ENCODE assay signal across 12 mouse cellular contexts in genomic region chr1:168169052-168169779, GRCm38 (mm10).
DNase-seq lines count a peak whose midpoint lies in the region; ATAC-seq and TF ChIP-seq lines count a peak whose summit lies in the region.
"Had no signal": no experiment of that assay in that cellular context is flagged by ENCODE, and none has a peak within 500 bp of the region (broad histone marks: within the 10 kb centered on the region; RNA-seq: fewer than 3 reads in every experiment).

No protein-coding gene starts in this region.

- H3K27ac ChIP-seq in lung, embryonic 15.5 days = 0 out of 2 replicates have a peak overlapping the region, but pooled peaks have one; percentile 0
- H3K27ac ChIP-seq in forebrain, embryonic 13.5 days = peak overlapping the region; percentile 51
- peak overlapping the region; percentile 97 for H3K27ac ChIP-seq in olfactory bulb, adult 2 months (ENCODE audit: insufficient read depth, low read depth, low read length)
- H3K27ac ChIP-seq: limb, embryonic 12.5 days had no signal

- no peak for TF ChIP-seq CTCF in olfactory bulb, adult 2 months (IDR thresholded peaks at IDR 0.05; ENCODE audit: insufficient read depth, low read depth, low read length)

- no peak for ATAC-seq in lung, embryonic 15.5 days (ENCODE audit: borderline replicate concordance, extremely low read depth, low FRiP score, low TSS enrichment)
- peak; percentile 91 for ATAC-seq in forebrain, embryonic 13.5 days

- peak; percentile 74 for DNase-seq in heart, adult 11 months
- no peak for DNase-seq in heart, adult 9 months (ENCODE audit: low spot score in 2 of 2)
- no peak for DNase-seq in lung, adult 18-20 months
- DNase-seq in cerebellum, adult 8-10 months = no peak
- DNase-seq in thymus, postnatal 0 days (ENCODE audit: low spot score) = no peak
- DNase-seq: cerebellum, postnatal 10 days; gastrocnemius, postnatal 10 days; layer of hippocampus, adult 9-11 months had no signal

- WGBS in lung, embryonic 15.5 days = 64% methylated on average over 10 of the region's 10 CpGs
- WGBS in forebrain, embryonic 13.5 days = 35% methylated on average over 10 of the region's 10 CpGs
- WGBS in olfactory bulb, adult 2 months = 24% methylated on average over 10 of the region's 10 CpGs

- H3K9ac ChIP-seq in lung, embryonic 15.5 days = no peak overlapping the region
- no peak overlapping the region for H3K9ac ChIP-seq in forebrain, embryonic 13.5 days
- H3K9ac ChIP-seq: limb, embryonic 12.5 days had no signal

- no peaks in the 10 kb centered on the region for H3K9me3 ChIP-seq in lung, embryonic 15.5 days
- H3K9me3 ChIP-seq in forebrain, embryonic 13.5 days (replicated peaks) = no peaks in the 10 kb centered on the region
- H3K9me3 ChIP-seq: limb, embryonic 12.5 days had no signal

- no peak overlapping the region for H3K4me3 ChIP-seq in lung, embryonic 15.5 days
- no peak overlapping the region for H3K4me3 ChIP-seq in forebrain, embryonic 13.5 days
- H3K4me3 ChIP-seq in olfactory bulb, adult 2 months (ENCODE audit: insufficient read depth, low read depth, low read length) = no peak overlapping the region
- H3K4me3 ChIP-seq: limb, embryonic 12.5 days had no signal

- no peak for TF ChIP-seq POLR2A in olfactory bulb, adult 2 months (IDR thresholded peaks at IDR 0.05; ENCODE audit: insufficient read depth, low read depth, low read length)

- H3K4me1 ChIP-seq in lung, embryonic 15.5 days = peaks cover 12% of the 10 kb centered on the region
- H3K4me1 ChIP-seq in forebrain, embryonic 13.5 days = peaks cover 26% of the 10 kb centered on the region
- peaks cover 11% of the 10 kb centered on the region for H3K4me1 ChIP-seq in olfactory bulb, adult 2 months (ENCODE audit: control insufficient read depth, insufficient read depth, low read length)
- H3K4me1 ChIP-seq: limb, embryonic 12.5 days had no signal

- H3K4me2 ChIP-seq in lung, embryonic 15.5 days = no peak overlapping the region
- no peak overlapping the region for H3K4me2 ChIP-seq in forebrain, embryonic 13.5 days
- H3K4me2 ChIP-seq: limb, embryonic 12.5 days had no signal

- H3K36me3 ChIP-seq in lung, embryonic 15.5 days = 0 out of 2 replicates have a peak, but pooled peaks cover 5% of the 10 kb centered on the region
- H3K36me3 ChIP-seq in forebrain, embryonic 13.5 days (ENCODE audit: poor library complexity, severe bottlenecking) = peaks cover 29% of the 10 kb centered on the region

- H3K27me3 ChIP-seq in lung, embryonic 15.5 days = no peaks in the 10 kb centered on the region
- H3K27me3 ChIP-seq in forebrain, embryonic 13.5 days = no peaks in the 10 kb centered on the region
- H3K27me3 ChIP-seq: limb, embryonic 12.5 days had no signal

Comparison
In these comparisons a context has a peak if more than half of its experiments do, and no peak if none do; other contexts are left out.
1. H3K27ac ChIP-seq: peak in every context shown above with its lines; median percentile 97 in olfactory bulb, adult 2 months; 51 in forebrain, embryonic 13.5 days; 0 in lung, embryonic 15.5 days.